ENCODE assay signal across 8 mouse cellular contexts in the genomic region with DNA sequence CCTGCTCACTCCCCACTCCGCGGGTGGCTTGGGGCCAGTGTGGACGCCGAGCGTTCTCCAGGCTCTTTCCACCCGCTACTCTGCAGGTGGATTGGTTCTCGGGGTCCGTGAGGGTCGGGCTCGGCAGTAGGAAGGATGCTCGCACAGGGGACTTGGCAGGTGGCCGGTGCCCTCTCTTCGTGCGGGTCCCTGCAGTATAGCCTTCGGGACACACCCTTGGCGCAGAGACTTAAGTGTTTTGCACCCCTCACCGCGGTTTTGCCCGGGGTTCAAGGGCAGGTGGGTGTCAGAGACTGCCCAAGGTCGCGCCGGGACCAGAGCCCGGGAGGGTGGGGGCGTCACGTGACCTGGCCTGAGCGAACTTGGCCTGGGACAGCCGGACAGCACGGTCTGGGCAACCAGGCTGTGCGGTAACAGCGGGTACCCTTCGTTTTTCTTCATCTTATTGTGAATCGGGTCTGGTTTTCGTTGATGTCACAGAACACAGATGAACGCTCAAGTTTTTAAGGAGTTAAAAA. TPM values are rescaled to one million over a fixed set of nuclear protein-coding genes. Genes with fewer than 3 reads are reported as not detected.
DNase-seq lines count a peak whose midpoint lies in the region; ATAC-seq and TF ChIP-seq lines count a peak whose summit lies in the region.

No protein-coding gene starts in this region.

- H3K4me2 ChIP-seq in embryonic facial prominence, embryonic 11.5 days (ENCODE audit: low read depth, low read length), result peak overlapping the region; percentile 93
- peak overlapping the region; percentile 69 for H3K4me2 ChIP-seq in kidney, embryonic 14.5 days (replicated peaks; ENCODE audit: low read depth, low read length)
- H3K4me2 ChIP-seq in liver, embryonic 15.5 days, result peak overlapping the region; percentile 95
- H3K4me2 ChIP-seq in neural tube, embryonic 13.5 days, result peak overlapping the region; percentile 82

- no peak for TF ChIP-seq POLR2A in thymus, adult 2 months (IDR thresholded peaks at IDR 0.05; ENCODE audit: control insufficient read depth, extremely low read depth, insufficient read depth, low read length, poor library complexity)

- no peaks in the 10 kb centered on the region for H3K9me3 ChIP-seq in embryonic facial prominence, embryonic 11.5 days (replicated peaks; ENCODE audit: control insufficient read depth, low read length)
- H3K9me3 ChIP-seq in heart, embryonic 10.5 days, result no peaks in the 10 kb centered on the region
- no peaks in the 10 kb centered on the region for H3K9me3 ChIP-seq in kidney, embryonic 14.5 days (ENCODE audit: control insufficient read depth, low read length)
- H3K9me3 ChIP-seq in liver, embryonic 15.5 days (replicated peaks), result no peaks in the 10 kb centered on the region
- no peaks in the 10 kb centered on the region for H3K9me3 ChIP-seq in neural tube, embryonic 13.5 days

- H3K27ac ChIP-seq in embryonic facial prominence, embryonic 11.5 days (replicated peaks; ENCODE audit: low read depth, low read length), result no peak overlapping the region
- peak overlapping the region; percentile 76 for H3K27ac ChIP-seq in heart, embryonic 10.5 days
- H3K27ac ChIP-seq in kidney, embryonic 14.5 days (ENCODE audit: low read depth, low read length), result no peak overlapping the region
- 0 out of 2 replicates have a peak overlapping the region, but pooled peaks have one; percentile 82 for H3K27ac ChIP-seq in liver, embryonic 15.5 days (replicated peaks)
- H3K27ac ChIP-seq in neural tube, embryonic 13.5 days (replicated peaks), result no peak overlapping the region
- no peak overlapping the region for H3K27ac ChIP-seq in thymus, adult 2 months (ENCODE audit: control insufficient read depth, insufficient read depth, low read length)

- peaks cover 3% of the 10 kb centered on the region; the same call in 1 of the 2 replicates for H3K4me1 ChIP-seq in embryonic facial prominence, embryonic 11.5 days (ENCODE audit: control insufficient read depth, insufficient read depth, low read length)
- peaks cover 37% of the 10 kb centered on the region for H3K4me1 ChIP-seq in heart, embryonic 10.5 days
- peaks cover 18% of the 10 kb centered on the region for H3K4me1 ChIP-seq in kidney, embryonic 14.5 days (ENCODE audit: control insufficient read depth, insufficient read depth, low read length)
- H3K4me1 ChIP-seq in liver, embryonic 15.5 days (replicated peaks), result peaks cover 83% of the 10 kb centered on the region
- peaks cover 50% of the 10 kb centered on the region for H3K4me1 ChIP-seq in neural tube, embryonic 13.5 days (replicated peaks)
- peaks cover 33% of the 10 kb centered on the region for H3K4me1 ChIP-seq in thymus, adult 2 months (replicated peaks; ENCODE audit: control insufficient read depth, insufficient read depth, low read length)

- peak; percentile 12; the same call in 1 of the 2 replicates for ATAC-seq in embryonic facial prominence, embryonic 11.5 days (replicated peaks; ENCODE audit: insufficient number of reproducible peaks, low FRiP score, low TSS enrichment, low read depth)
- ATAC-seq in kidney, embryonic 14.5 days (ENCODE audit: low FRiP score, low TSS enrichment), result 0 out of 2 replicates have a peak, but pooled peaks have one; percentile 4
- peak; percentile 3 for ATAC-seq in liver, embryonic 15.5 days (ENCODE audit: insufficient read depth)
- peak; percentile 21 for ATAC-seq in neural tube, embryonic 13.5 days (ENCODE audit: low read depth)

- TF ChIP-seq CTCF in thymus, adult 2 months (IDR thresholded peaks at IDR 0.05; ENCODE audit: borderline replicate concordance, control insufficient read depth, extremely low read depth, insufficient read depth, low read length, poor library complexity), result no peak

- WGBS in embryonic facial prominence, embryonic 11.5 days, result 2% methylated on average over 34 of the region's 34 CpGs
- 1% methylated on average over 34 of the region's 34 CpGs for WGBS in heart, embryonic 10.5 days
- under 1% methylated on average over 34 of the region's 34 CpGs for WGBS in kidney, embryonic 14.5 days
- under 1% methylated on average over 34 of the region's 34 CpGs for WGBS in liver, embryonic 15.5 days (ENCODE audit: insufficient replicate concordance)
- under 1% methylated on average over 33 of the region's 34 CpGs for WGBS in neural tube, embryonic 13.5 days
- WGBS in thymus, adult 2 months, result under 1% methylated on average over 34 of the region's 34 CpGs

- H3K9ac ChIP-seq in embryonic facial prominence, embryonic 11.5 days (replicated peaks; ENCODE audit: low read length), result peak overlapping the region; percentile 41
- peak overlapping the region; percentile 25 for H3K9ac ChIP-seq in kidney, embryonic 14.5 days (ENCODE audit: low read depth, low read length)
- H3K9ac ChIP-seq in liver, embryonic 15.5 days, result peak overlapping the region; percentile 62
- H3K9ac ChIP-seq in neural tube, embryonic 13.5 days, result peak overlapping the region; percentile 73

- H3K36me3 ChIP-seq in embryonic facial prominence, embryonic 11.5 days (replicated peaks; ENCODE audit: control insufficient read depth, insufficient read depth, low read depth, low read length), result no peaks in the 10 kb centered on the region
- no peaks in the 10 kb centered on the region for H3K36me3 ChIP-seq in heart, embryonic 10.5 days
- H3K36me3 ChIP-seq in kidney, embryonic 14.5 days (ENCODE audit: control insufficient read depth, insufficient read depth, low read length), result no peaks in the 10 kb centered on the region
- H3K36me3 ChIP-seq in liver, embryonic 15.5 days (replicated peaks), result no peaks in the 10 kb centered on the region
- no peaks in the 10 kb centered on the region for H3K36me3 ChIP-seq in neural tube, embryonic 13.5 days
- no peaks in the 10 kb centered on the region for H3K36me3 ChIP-seq in thymus, adult 2 months (ENCODE audit: control insufficient read depth, insufficient read depth, low read length)

- peak; percentile 70 for DNase-seq in 416B (ENCODE audit: low read depth)
- DNase-seq in adrenal gland, adult 2 months, result peak; percentile 96
- DNase-seq in embryonic facial prominence, embryonic 11.5 days (ENCODE audit: low spot score), result peak; percentile 17
- peak; percentile 84 for DNase-seq in heart, embryonic 10.5 days (ENCODE audit: low spot score)
- DNase-seq in thymus, adult 2 months, result peak; percentile 50

- H3K27me3 ChIP-seq in embryonic facial prominence, embryonic 11.5 days (ENCODE audit: control insufficient read depth, insufficient read depth, low read length), result peaks cover 20% of the 10 kb centered on the region
- H3K27me3 ChIP-seq in heart, embryonic 10.5 days (ENCODE audit: insufficient read depth, poor library complexity, severe bottlenecking), result peaks cover 19% of the 10 kb centered on the region; the same call in 1 of the 2 replicates
- no peaks in the 10 kb centered on the region for H3K27me3 ChIP-seq in kidney, embryonic 14.5 days (ENCODE audit: control insufficient read depth, insufficient read depth, low read length)
- H3K27me3 ChIP-seq in liver, embryonic 15.5 days, result no peaks in the 10 kb centered on the region
- H3K27me3 ChIP-seq in neural tube, embryonic 13.5 days, result peaks cover 67% of the 10 kb centered on the region
- no peaks in the 10 kb centered on the region for H3K27me3 ChIP-seq in thymus, adult 2 months (ENCODE audit: control insufficient read depth, insufficient read depth, low read length)

- H3K4me3 ChIP-seq in embryonic facial prominence, embryonic 11.5 days (ENCODE audit: low read depth, low read length), result peak overlapping the region; percentile 54
- H3K4me3 ChIP-seq in heart, embryonic 10.5 days, result peak overlapping the region; percentile 65
- H3K4me3 ChIP-seq in kidney, embryonic 14.5 days (ENCODE audit: low read length), result peak overlapping the region; percentile 63
- H3K4me3 ChIP-seq in liver, embryonic 15.5 days (replicated peaks), result peak overlapping the region; percentile 63
- H3K4me3 ChIP-seq in neural tube, embryonic 13.5 days, result peak overlapping the region; percentile 51
- H3K4me3 ChIP-seq in thymus, adult 2 months (ENCODE audit: control insufficient read depth, insufficient read depth, low read length), result peak overlapping the region; percentile 47

RNA-seq across cellular contexts. Expression of gene Cpt1a, which starts 1.7 kb away (rescaled TPM):
- 100 to 1,000 TPM; 214 to 344 TPM for total RNA-seq in adrenal gland, adult 2 months (2021)
- 360 and 463 TPM in 2 replicates for polyA plus RNA-seq in adrenal gland, adult 2 months (2012; rRNA removed)
- polyA plus RNA-seq in embryonic facial prominence, embryonic 11.5 days (2014; fragmentation: Nextera tagmentation; extraction: Ambion mirVana), result 9.5 and 10.0 TPM in 2 replicates
- polyA plus RNA-seq in heart, embryonic 10.5 days (2016; fragmentation: Nextera tagmentation; extraction: Ambion mirVana), result 7.1 and 12.5 TPM in 2 replicates
- 10.0 and 23.8 TPM in 2 replicates for polyA plus RNA-seq in kidney, embryonic 14.5 days (2014; fragmentation: Nextera tagmentation; extraction: Ambion mirVana)
- 5.8 and 6.8 TPM in 2 replicates for polyA plus RNA-seq in liver, embryonic 15.5 days (2015; fragmentation: Nextera tagmentation; extraction: Ambion mirVana)
- 16.1 and 19.3 TPM in 2 replicates for polyA plus RNA-seq in neural tube, embryonic 13.5 days (2015; fragmentation: Nextera tagmentation; extraction: Ambion mirVana)
- 69.6 and 75.7 TPM in 2 replicates for polyA plus RNA-seq in thymus, adult 2 months (2012; rRNA removed)

RNA-seq across cellular contexts. Expression of gene Ighmbp2, which starts 41.0 kb away (rescaled TPM):
- 1 to 10 TPM; 4.9 to 7.1 TPM for total RNA-seq in adrenal gland, adult 2 months (2021)
- polyA plus RNA-seq in adrenal gland, adult 2 months (2012; rRNA removed), result 4.6 and 5.9 TPM in 2 replicates
- 6.0 and 7.6 TPM in 2 replicates for polyA plus RNA-seq in embryonic facial prominence, embryonic 11.5 days (2014; fragmentation: Nextera tagmentation; extraction: Ambion mirVana)
- 7.2 and 7.4 TPM in 2 replicates for polyA plus RNA-seq in heart, embryonic 10.5 days (2016; fragmentation: Nextera tagmentation; extraction: Ambion mirVana)
- polyA plus RNA-seq in kidney, embryonic 14.5 days (2014; fragmentation: Nextera tagmentation; extraction: Ambion mirVana), result 5.4 and 8.8 TPM in 2 replicates
- polyA plus RNA-seq in liver, embryonic 15.5 days (2015; fragmentation: Nextera tagmentation; extraction: Ambion mirVana), result 2.4 and 2.5 TPM in 2 replicates
- polyA plus RNA-seq in neural tube, embryonic 13.5 days (2015; fragmentation: Nextera tagmentation; extraction: Ambion mirVana), result 9.6 and 10.2 TPM in 2 replicates
- 16.9 and 17.8 TPM in 2 replicates for polyA plus RNA-seq in thymus, adult 2 months (2012; rRNA removed)

RNA-seq across cellular contexts. Expression of gene Mrpl21, which starts 41.1 kb away (rescaled TPM):
- 10 to 100 TPM; 70.0 to 74.6 TPM for total RNA-seq in adrenal gland, adult 2 months (2021)
- polyA plus RNA-seq in adrenal gland, adult 2 months (2012; rRNA removed), result 56.4 and 65.9 TPM in 2 replicates
- polyA plus RNA-seq in embryonic facial prominence, embryonic 11.5 days (2014; fragmentation: Nextera tagmentation; extraction: Ambion mirVana), result 144 and 145 TPM in 2 replicates
- 114 and 118 TPM in 2 replicates for polyA plus RNA-seq in heart, embryonic 10.5 days (2016; fragmentation: Nextera tagmentation; extraction: Ambion mirVana)
- 153 and 174 TPM in 2 replicates for polyA plus RNA-seq in kidney, embryonic 14.5 days (2014; fragmentation: Nextera tagmentation; extraction: Ambion mirVana)
- polyA plus RNA-seq in liver, embryonic 15.5 days (2015; fragmentation: Nextera tagmentation; extraction: Ambion mirVana), result 47.8 and 52.7 TPM in 2 replicates
- polyA plus RNA-seq in neural tube, embryonic 13.5 days (2015; fragmentation: Nextera tagmentation; extraction: Ambion mirVana), result 105 and 112 TPM in 2 replicates
- 57.8 and 58.7 TPM in 2 replicates for polyA plus RNA-seq in thymus, adult 2 months (2012; rRNA removed)

Comparison
In these comparisons a context has a peak if more than half of its experiments do, and no peak if none do; other contexts are left out.
1. DNase-seq: peak in every context shown above with its lines; median percentile 96 in adrenal gland, adult 2 months; 84 in heart, embryonic 10.5 days; 70 in 416B; 50 in thymus, adult 2 months; 17 in embryonic facial prominence, embryonic 11.5 days.
2. H3K27ac ChIP-seq: peak in heart, embryonic 10.5 days (single experiment) and liver, embryonic 15.5 days (single experiment); none in embryonic facial prominence, embryonic 11.5 days (single experiment), kidney, embryonic 14.5 days (single experiment), neural tube, embryonic 13.5 days (single experiment) and thymus, adult 2 months (single experiment).
3. Peak in every context shown above with its lines, with median percentiles within 50 percentile points of each other: ATAC-seq, H3K4me2 ChIP-seq, H3K4me3 ChIP-seq and H3K9ac ChIP-seq.